Mouse (Mus musculus) retina, embryonic 14.5 days (tissue): ENCODE data around the gene Med22.

Experiments
- DNase-seq: peaks from one replicate; pipeline ENCODE4 v3.0.0-alpha.2; 2015; ENCODE audit warnings: low spot score

Gene Med22

DNA sequence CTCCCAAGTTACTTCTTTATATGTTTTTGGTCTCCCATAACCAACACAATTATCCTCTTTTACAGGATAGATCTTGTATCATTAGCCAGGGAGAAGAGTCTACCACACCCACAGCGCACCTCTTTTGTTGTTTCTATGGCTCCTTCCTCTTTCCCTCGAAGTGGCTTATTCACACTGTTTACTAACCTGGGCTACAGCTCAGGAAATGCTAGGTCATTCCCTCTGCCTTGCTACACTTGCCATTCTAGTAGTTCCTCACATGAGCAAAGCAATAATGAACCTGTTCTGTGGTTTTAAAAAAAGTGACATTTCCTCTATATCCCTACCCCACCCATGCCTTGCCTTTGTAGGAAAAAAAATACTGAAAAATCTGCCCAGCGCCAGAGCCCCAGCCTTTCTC lies 47.6 kb downstream of the Med22 start:
- no peak for DNase-seq
